Mouse (Mus musculus): ENCODE data around the gene Gas8. TPM values are rescaled to one million over a fixed set of nuclear protein-coding genes. Genes with fewer than 3 reads are reported as not detected.
"Not testable (repeated sequence)": the region's sequence is repeated elsewhere in the genome, so short reads cannot be mapped to it uniquely, and the experiment has no call there.

The Gas8 gene
- total RNA-seq, 1 experiment from 2014 or later: 13.1 TPM

- DNase-seq: peak; percentile 50
Measured at GRCm38 (mm10) chr8:123514781-123515539, 3.7 kb upstream of the Gas8 start, which contains the start of gene Dbndd1. Gene Dbndd1, minus strand, starts transcription at chr8:123515463.

DNA sequence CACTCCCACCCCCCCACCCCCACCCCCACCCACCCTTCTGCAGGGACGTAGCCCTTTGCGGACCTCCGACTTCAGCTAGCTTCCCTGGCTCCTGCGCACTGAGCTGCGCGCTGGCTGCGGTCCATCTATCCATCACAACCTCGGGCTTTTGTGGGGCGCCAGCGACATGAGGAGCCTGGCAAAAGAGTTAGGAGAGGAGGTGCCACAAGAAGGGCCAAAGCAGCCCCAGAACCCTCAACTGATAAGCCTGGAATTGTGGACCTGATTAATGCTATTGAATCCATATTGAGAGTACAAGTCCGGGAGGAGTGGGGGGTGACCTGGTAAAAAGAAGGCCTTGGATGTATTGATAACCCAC is 3.1 kb upstream of the Gas8 start:
- DNase-seq: no peak

DNA sequence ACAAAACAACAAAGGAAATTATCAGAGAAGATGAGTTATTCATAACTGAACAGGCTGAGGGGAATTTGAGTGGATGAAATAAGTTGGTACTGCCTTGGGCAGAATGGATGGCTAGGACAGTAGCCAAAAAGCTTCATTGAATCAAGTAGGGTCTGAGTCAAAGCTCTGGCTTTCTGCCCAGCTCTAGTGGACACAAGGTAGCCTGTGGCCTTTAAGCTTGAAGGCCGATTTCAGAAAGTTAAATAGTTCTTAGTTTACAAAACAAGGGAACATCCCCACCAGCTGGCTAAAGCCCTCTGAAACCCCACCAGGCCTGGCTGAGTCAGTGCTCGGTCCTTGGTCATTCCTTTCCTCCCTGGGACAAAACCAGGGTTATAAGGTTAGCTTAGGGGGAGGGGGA is 2.0 kb upstream of the Gas8 start:
- peak; percentile 89 for DNase-seq

GRCm38 (mm10) chr8:123518172-123518571 is 462 bp upstream of the Gas8 start:
- DNase-seq: no peak

DNA sequence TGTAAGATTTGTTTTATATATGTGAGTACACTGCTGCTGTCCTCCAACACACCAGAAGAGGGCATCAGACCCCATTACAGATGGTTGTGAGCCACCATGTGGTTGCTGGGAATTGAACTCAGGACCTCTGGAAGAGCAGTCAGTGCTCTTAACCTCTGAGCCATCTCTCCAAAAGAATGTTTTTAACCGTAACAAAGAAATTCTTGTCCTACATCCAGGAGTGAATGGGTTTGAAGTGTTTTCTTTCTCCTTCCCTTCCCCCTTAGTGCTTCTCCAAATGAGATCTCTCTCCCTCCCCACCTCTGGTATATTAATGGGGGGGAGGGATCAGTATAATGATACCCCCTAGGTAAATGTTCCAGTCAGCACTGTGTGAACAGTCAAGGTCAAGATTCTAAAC is 1.4 kb downstream of the Gas8 start:
- DNase-seq: not testable (repeated sequence)

DNA sequence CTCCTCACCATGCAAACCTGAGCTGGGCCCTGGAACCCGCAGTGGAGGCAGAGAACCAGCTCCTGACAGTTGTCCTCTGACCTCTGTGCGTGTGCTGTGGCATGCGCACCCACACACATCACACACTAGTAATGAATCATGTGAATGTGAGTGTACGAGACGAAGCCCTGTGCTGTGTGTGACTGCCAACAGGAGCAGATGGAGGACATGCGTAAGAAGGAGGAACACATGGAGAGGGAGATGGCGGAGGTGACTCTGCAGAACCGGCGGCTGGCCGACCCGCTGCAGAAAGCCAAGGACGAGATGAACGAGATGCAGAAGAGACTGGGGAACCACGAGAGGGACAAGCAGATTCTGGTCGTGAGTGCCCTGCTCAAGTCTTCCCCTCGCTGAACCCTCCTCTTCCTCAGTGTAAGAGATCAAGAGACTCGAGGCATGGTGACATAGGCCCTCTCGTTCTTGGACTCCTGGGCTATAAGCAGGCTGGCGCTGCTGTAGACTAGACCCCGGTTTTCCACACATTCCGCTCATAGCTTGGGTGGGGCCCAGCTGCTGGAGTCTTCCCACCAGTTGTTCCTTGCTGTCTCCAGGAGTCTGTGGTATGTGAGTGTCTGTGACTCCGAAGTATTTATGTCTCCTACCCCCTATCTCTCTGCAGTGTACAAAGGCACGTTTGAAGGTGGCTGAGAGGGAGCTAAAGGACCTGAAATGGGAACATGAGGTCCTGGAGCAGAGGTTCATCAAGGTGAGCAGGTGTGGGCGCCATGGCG is 9.3 kb downstream of the Gas8 start:
- no peak for DNase-seq

GRCm38 (mm10) chr8:123536242-123536989 is 17.8 kb downstream of the Gas8 start:
- no peak for DNase-seq

DNA sequence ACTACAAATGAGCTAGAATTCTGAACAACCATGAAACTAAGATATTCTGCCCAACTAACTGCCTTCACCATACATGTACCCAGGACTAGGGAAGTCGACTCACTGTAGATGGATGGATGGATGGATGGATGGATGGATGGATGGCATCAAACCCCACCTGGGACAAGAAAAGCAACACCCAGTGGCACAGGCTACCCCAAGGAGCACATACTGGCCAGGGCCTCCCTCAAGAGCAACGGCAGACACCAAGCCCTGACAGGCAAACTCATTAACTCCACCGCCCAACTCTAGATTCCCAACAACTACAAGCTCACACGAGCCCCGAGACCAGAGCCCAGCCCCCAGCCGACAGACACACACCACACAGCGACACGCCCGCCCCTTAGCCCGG is 18.4 kb downstream of the Gas8 start:
- no peak for DNase-seq

- DNase-seq: not testable (repeated sequence)
Measured at GRCm38 (mm10) chr8:123537641-123538040, 19.0 kb downstream of the Gas8 start.

- not testable (repeated sequence) for DNase-seq
Measured at GRCm38 (mm10) chr8:123564221-123564620, 45.6 kb downstream of the Gas8 start.

- peak; percentile 8 for DNase-seq
Measured at GRCm38 (mm10) chr8:123575386-123575785, 56.8 kb downstream of the Gas8 start.

Other genes with a start within 250 kb of the Gas8 start
- 6.0 and 9.4 TPM in 2 replicates for gene Fanca, start 200.3 kb upstream of the Gas8 start, total RNA-seq (2021)
- 1.9 and 2.3 TPM in 2 replicates for gene Spire2, start 186.1 kb upstream of the Gas8 start, total RNA-seq (2021)
- gene Tcf25, start 145.1 kb upstream of the Gas8 start, total RNA-seq (2021): 189 and 198 TPM in 2 replicates
- not detected in 2 replicates for gene Mc1r, start 111.7 kb upstream of the Gas8 start, total RNA-seq (2021)
- 7.3 and 32.4 TPM in 2 replicates for gene Tubb3, start 107.4 kb upstream of the Gas8 start, total RNA-seq (2021)
- gene Def8, start 95.3 kb upstream of the Gas8 start, total RNA-seq (2021): 26.7 and 28.5 TPM in 2 replicates
- gene Afg3l1, start 40.9 kb upstream of the Gas8 start, total RNA-seq (2021): 63.9 and 69.6 TPM in 2 replicates
- gene Dbndd1, start 3.4 kb upstream of the Gas8 start, total RNA-seq (2021): 0.26 and 0.75 TPM in 2 replicates
- 40.8 and 46.5 TPM in 2 replicates for gene Rhou, start 135.1 kb downstream of the Gas8 start, total RNA-seq (2021)